Mouse (Mus musculus): ENCODE data around the gene Angptl4.
A peak's percentile ranks its signal among the peaks of the same experiment; 100 is the strongest.
"Not testable (repeated sequence)": the region's sequence is repeated elsewhere in the genome, so short reads cannot be mapped to it uniquely, and the experiment has no call there.

The Angptl4 gene

GRCm38 (mm10) chr17:33781124-33781977 lies at the start of gene Angptl4:
Gene Angptl4 (minus strand): TSS chr17:33781830.
- peak; percentile 80 to 90 for DNase-seq

GRCm38 (mm10) chr17:33829561-33829960 lies 47.9 kb upstream of the Angptl4 start:
- no peak for DNase-seq

GRCm38 (mm10) chr17:33828892-33829291 lies 47.3 kb upstream of the Angptl4 start:
- peak; percentile 90 to 94 for DNase-seq

GRCm38 (mm10) chr17:33826850-33827249 lies 45.2 kb upstream of the Angptl4 start:
- peak; percentile 77 to 81 for DNase-seq

DNA sequence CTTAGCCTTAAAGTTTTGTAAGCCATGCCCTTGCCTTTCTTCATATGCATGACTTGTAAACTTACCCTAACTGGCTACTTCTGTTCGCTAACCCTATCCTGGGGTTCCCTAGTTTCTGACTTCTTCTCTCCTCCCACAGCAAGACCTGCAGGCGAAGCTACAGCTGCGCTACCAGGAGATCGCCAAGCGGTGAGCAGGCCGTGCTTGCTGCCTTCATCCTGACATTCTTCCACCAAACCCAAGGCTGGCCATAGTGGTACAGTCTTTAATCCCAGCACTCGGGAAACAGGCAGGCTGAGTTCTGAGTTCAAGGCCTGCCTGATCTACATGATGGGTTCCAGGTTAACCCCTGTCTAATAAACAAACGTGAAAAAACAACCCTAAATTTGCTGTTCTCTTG lies 43.8 kb upstream of the Angptl4 start:
- no peak for DNase-seq

GRCm38 (mm10) chr17:33824997-33825330 lies 43.3 kb upstream of the Angptl4 start:
- not testable (repeated sequence) for DNase-seq

DNA sequence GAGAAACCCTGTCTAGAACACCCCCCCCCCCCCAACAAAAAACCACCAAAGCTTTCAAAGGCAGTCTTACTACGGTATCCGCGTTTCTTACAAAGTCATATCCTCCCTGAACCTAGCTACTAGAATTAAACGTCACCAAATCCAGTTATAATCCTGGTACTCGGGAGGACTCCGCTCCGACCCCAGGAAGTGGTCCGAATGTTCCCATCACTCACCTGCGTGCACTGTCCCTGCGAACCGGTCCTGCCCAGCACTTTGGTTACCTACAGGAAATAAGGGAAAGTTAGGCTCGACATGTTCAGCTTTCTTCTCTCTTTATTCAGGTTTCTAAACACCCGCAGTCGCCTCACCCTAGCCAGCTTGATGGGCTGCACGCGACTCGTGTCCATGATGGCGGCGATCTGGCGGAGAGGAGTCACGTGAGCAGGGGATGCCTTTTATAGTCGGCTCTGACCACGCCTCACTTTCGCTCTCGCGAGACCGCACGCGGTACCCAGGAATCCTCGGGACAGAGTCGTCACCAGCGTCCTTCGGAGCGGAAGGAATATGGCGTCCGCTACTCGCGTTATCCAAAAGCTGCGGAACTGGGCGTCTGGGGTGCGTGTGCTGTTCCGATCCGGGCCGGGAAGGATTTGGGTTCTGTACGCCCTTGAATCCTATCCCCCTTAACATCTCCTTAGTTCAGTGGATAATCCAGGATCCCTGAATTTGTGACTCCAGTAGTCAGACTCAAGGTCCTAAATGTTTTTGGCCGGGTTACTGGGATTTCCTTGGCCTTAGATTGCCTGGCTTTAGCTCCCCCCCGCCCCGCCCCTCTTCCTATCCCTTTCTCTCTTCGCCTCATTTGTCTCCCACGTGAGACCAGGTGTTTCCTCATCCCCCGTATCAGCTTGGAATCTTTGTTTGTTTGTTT lies 42.7 kb upstream of the Angptl4 start, which contains the start of the genes Rps28 and Ndufa7:
Rps28 (minus strand) TSS at position 479 of the 913 bp plus-strand sequence.
Ndufa7 (plus strand) TSS at position 489 of the 913 bp plus-strand sequence.
- DNase-seq, result peak; percentile 98

DNA sequence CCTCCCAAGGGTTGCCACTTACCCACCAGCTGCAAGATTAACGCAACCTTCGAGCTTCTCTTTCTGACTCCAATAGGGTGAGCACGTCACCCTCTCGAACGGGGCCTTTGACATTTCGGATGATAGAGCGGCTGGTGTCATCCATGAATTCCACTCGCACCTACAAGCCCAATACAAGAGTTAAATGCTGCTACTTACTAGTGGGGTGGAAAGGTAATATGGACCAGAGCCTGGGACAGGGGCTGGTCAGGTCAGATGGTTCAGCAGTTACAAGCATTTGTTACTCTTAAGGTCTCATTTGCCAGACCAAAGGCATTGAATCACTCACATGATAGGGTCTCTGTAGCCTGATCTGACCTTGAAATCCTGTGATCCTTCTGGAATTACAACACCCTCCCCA lies 41.5 kb upstream of the Angptl4 start:
- not testable (repeated sequence) for DNase-seq

DNA sequence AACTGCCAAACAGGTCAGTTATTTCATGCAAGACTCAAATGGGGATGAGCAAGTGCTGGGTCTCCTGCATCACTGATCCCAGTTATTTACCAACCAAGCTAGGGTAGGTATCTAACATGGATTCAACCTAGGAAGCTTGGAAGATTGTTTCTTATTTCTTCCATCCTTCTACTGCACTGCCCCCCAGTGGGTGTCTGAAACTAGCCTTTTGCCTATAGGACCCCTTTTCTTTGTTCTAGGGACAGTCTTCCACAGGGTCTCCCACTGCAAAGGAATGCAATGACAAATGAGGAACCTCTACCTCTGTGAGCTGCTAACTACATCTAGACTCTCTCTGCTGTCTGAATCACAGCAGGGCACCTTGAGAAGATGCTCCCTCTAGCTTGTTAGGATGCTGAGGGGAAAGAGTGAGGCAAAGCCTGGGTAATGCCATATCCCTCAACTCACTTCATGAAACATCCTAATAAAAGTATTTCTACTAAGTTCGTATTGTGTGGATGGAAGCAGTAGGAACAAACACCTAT lies 40.9 kb upstream of the Angptl4 start:
- DNase-seq, result no peak

GRCm38 (mm10) chr17:33817969-33818643 lies 36.5 kb upstream of the Angptl4 start:
- peak in 1 of 2 experiments; percentile 64 for DNase-seq

GRCm38 (mm10) chr17:33817184-33817968 lies 35.7 kb upstream of the Angptl4 start:
- DNase-seq, result peak; percentile 89 to 96

DNA sequence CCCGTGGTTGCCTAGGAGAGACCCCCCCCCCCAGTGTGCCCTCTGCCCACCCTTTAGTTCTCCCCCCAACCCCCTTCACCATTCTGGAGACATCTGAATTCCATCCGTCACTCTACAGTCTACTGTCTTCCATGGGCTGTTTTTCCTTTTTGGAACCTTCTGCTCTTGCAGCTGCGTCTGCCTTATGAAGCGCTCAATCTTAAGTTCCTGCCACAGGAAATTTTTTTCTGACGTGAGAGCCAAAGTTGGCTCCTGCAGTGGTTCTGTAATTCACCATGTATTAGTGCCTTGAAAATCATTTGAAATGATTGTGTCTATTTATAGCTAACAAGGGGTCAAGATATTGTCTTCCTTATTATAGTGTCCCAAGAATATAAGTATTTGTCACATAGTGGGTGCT lies 35.0 kb upstream of the Angptl4 start:
- DNase-seq, result no peak

DNA sequence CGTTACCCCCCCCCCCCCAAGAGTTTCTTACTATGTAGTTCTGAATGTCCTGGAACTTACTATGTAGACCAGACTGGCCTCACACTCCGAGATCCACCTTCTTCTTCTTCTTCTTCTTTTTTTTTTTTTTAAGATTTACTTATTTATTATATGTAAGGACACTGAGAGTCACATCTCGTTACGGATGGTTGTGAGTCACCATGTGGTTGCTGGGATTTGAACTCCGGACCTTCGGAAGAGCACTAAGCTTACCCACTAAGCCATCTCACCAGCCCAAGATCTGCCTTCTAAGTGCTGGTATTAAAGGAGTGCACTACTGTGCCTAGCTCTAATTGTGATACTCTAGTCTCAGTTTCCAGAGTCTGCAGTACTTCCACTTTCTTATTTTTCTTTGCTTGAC lies 33.8 kb upstream of the Angptl4 start:
- DNase-seq, result no peak

DNA sequence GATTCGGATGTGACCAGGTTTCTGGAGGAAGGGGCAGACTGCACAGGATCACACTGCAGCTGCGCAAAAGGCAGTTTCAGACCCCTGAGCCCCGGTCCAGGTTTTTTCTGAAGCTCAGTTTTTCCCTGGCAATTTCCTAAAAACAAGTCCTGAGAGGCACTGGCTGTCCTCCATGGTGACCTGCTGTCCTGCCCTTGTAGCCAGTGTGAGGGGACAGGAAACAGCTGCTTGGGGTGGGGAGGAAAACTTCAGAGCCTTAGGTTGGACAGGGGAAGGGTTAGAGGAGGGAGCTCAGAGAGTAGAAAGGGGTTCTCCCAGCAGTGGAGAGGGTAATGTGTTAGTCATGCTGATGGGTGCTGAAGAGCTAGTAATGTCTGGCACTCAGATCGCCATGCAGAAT lies 31.4 kb upstream of the Angptl4 start:
- peak; percentile 68 to 90 for DNase-seq

DNA sequence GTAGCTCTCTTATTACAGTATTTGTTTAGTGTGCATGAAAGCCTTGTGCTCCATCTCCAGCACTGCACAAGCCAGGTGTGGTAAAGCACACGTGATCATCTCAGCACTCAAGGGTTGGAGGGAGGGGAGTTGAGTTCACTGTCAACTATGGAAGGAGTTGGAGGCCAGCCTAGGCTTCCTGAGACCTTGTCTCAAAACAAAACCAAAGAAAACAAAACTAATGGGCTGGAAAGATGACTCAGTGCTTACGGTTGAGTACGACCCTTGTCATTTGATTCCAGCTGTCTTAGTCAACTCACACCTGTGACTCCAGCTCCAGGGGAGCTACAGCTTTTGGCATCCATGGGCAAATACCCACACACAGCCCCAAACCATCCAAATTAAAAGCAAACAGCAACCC lies 30.8 kb upstream of the Angptl4 start:
- DNase-seq, result peak; percentile 37 to 68

- no peak for DNase-seq
Observed at GRCm38 (mm10) chr17:33811142-33811516, 29.5 kb upstream of the Angptl4 start.

DNA sequence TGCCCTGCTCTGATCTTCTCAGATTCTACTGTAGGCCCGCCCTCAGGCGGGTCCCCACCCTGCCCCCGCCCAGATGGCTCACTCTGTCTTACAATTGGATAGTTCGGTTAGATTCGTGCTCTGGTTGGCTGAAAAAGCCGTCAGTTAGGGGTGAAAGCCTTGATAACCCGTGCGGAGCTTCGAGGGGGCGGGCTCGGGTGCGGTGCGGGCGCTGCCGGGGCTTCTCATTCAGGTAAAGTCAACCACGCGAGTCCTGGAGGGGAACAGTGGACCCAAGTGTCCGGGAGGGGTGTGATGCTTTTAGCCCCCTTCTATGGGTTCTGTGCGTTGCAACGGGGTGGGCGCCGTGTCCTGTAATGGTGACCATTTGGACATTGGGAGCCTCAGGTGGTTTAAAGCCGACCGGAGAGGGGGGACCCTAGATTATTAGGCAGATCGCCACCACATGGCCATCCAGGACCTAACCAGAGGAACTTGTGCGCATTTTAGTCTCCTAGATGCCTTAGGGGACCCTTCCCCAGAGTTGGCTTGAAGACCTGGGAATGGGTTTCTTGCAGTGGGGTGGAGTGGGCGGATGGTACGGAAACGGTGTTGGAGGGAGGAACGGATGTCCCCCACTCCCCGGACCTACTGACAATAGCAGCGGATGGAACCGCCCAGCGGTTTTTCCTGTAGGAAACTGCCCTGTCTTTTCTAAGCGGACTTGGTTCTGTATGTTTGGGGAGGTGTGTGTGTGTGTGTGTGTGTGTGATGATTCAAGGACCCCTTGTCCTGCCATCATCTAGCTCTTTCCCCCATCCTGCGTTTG lies 28.9 kb upstream of the Angptl4 start, which contains the start of gene Kank3:
Kank3 (plus strand) TSS at position 186 of the 808 bp plus-strand sequence.
- peak; percentile 96 to 97 for DNase-seq

DNA sequence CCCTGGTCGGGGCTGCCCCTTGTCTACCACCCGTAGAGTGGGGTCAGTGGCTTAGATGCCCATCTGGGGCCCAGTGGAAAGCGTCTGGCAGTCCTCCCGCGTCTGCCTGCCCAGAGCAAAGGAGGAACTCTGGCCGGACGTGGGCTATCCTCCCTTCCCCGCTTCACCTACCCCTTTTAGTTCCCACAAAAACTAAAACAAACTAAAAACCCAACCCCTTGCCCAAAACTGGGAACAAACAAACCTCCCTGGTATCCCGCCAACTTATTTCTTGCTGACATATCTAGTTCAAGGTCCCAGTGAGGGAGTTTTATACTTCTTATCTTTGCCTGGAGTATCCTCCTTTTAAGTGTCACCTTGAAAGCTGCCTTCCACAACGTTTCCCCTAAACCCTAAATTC lies 26.6 kb upstream of the Angptl4 start:
- peak in 1 of 2 experiments; percentile 44 for DNase-seq

DNA sequence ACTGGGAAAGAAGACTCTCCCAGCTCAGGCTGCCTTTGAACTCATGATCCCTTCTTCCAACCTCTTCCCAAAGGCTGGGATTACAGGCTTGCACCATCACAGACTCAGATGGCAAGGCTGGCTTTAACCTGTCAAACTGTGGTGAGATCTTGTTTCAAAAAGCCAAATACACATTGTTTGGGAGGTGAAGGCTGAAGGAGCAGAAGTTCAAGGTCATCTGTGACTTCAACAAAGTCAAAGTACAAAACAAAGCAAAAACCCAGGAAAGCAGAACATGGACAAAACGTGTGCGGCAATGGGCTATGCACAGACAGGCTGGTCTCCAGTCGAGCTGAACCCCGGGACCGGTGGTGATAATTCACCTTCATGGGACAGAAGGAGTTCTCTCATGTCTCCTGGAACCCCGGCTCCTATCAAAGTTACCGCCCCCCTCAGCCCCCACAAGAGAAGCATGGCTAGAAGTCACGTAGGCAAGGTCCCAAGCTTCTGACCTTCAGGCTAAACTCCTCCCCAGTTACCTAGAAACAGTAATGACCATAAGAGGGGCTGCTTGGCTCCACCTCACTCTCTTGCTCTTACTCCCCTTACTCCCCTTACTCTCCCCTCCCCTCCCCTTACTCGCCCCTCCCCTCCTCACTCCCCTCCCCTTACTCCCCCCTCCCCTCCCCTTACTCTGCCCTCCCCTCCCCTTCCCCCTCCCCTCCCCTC lies 25.7 kb upstream of the Angptl4 start:
- DNase-seq, result no peak

- no peak for DNase-seq
Observed at GRCm38 (mm10) chr17:33804745-33805144, 23.1 kb upstream of the Angptl4 start.
